Mouse (Mus musculus) erythroblast, embryonic 14.5 days (primary cell): Measurements from ENCODE around the gene Cpsf4. TPM values are rescaled to one million over a fixed set of nuclear protein-coding genes. Genes with fewer than 3 reads are reported as not detected.
"Not testable (repeated sequence)": the region's sequence is repeated elsewhere in the genome, so short reads cannot be mapped to it uniquely, and the experiment has no call there.

Experiments
- H3K27me3 ChIP-seq: 2 replicates; pipeline ENCODE4 v1.6.1; 2012; ENCODE audit warnings: inconsistent platforms; ENCODE audit not compliant: control insufficient read depth
- H3K36me3 ChIP-seq: 2 replicates; pipeline ENCODE4 v1.6.1; 2012; ENCODE audit warnings: mild to moderate bottlenecking, inconsistent platforms; ENCODE audit not compliant: control insufficient read depth
- H3K4me1 ChIP-seq: 2 replicates; pipeline ENCODE4 v1.6.1; 2012; ENCODE audit warnings: inconsistent platforms; ENCODE audit not compliant: control insufficient read depth
- H3K4me3 ChIP-seq: replicated peaks from 2 replicates; pipeline ENCODE3; 2012; ENCODE audit warnings: moderate library complexity, mild to moderate bottlenecking, inconsistent platforms
- H3K9me3 ChIP-seq: 2 replicates; pipeline ENCODE4 v1.6.1; 2012; ENCODE audit warnings: low read length, inconsistent platforms, mixed read lengths; ENCODE audit not compliant: control insufficient read depth
- GATA1 ChIP-seq: IDR thresholded peaks from 2 replicates; pipeline ENCODE4 v1.6.1; 2012; ENCODE audit warnings: low read length, inconsistent platforms, mixed read lengths
- TAL1 ChIP-seq: IDR thresholded peaks from 3 replicates; pipeline ENCODE4 v1.6.1; 2012; ENCODE audit warnings: low read length, inconsistent platforms, mixed read lengths
- polyA plus RNA-seq: library from polyadenylated mRNA; stranded (reverse); fragments of >175 nt; gene quantifications from 2 replicates; pipeline ENCODE4 v1.2.3, GENCODE M21; 2012

The Cpsf4 gene
- polyA plus RNA-seq: 7.8 and 8.9 TPM in 2 replicates

GRCm38 (mm10) chr5:145166536-145167305 is at the start of gene Cpsf4, which contains the start of gene Ptcd1:
Gene Cpsf4, plus strand, starts transcription at chr5:145167213.
Gene Ptcd1, minus strand, starts transcription at chr5:145167108.
- no peaks in the 10 kb centered on the region for H3K27me3 ChIP-seq
- H3K4me1 ChIP-seq: peaks cover 48% of the 10 kb centered on the region
- peaks cover 61% of the 10 kb centered on the region for H3K36me3 ChIP-seq
- no peaks in the 10 kb centered on the region for H3K9me3 ChIP-seq
- TF ChIP-seq GATA1: no peak
- no peak for TF ChIP-seq TAL1
- H3K4me3 ChIP-seq: peak within 1 kb of the TSS; percentile 87

GRCm38 (mm10) chr5:145118005-145118404 is 49.0 kb upstream of the Cpsf4 start:
- Histone ChIP-seq H3K9me3 (peaks cover 4% of the 10 kb centered on the region), H3K4me3 (no peak overlapping the region), H3K27me3 (peaks cover 31% of the 10 kb centered on the region), H3K4me1 (peaks cover 18% of the 10 kb centered on the region), H3K36me3 (peaks cover 13% of the 10 kb centered on the region)
- no peak for TF ChIP-seq GATA1
- TF ChIP-seq TAL1: no peak

GRCm38 (mm10) chr5:145118461-145118860 is 48.6 kb upstream of the Cpsf4 start:
- no peak overlapping the region for H3K4me3 ChIP-seq
- TF ChIP-seq TAL1 (no peak), GATA1 (no peak)
- H3K36me3 ChIP-seq: peaks cover 18% of the 10 kb centered on the region
- H3K27me3 ChIP-seq: peaks cover 31% of the 10 kb centered on the region
- peaks cover 6% of the 10 kb centered on the region for H3K9me3 ChIP-seq
- peaks cover 17% of the 10 kb centered on the region for H3K4me1 ChIP-seq

GRCm38 (mm10) chr5:145119385-145119784 is 47.6 kb upstream of the Cpsf4 start:
- no peak for TF ChIP-seq TAL1
- TF ChIP-seq GATA1: no peak
- Histone ChIP-seq H3K9me3 (peaks cover 7% of the 10 kb centered on the region), H3K27me3 (peaks cover 22% of the 10 kb centered on the region), H3K36me3 (peaks cover 27% of the 10 kb centered on the region), H3K4me1 (peaks cover 8% of the 10 kb centered on the region), H3K4me3 (no peak overlapping the region)

- peaks cover 7% of the 10 kb centered on the region for H3K9me3 ChIP-seq
- peaks cover 9% of the 10 kb centered on the region for H3K27me3 ChIP-seq
- no peak for TF ChIP-seq TAL1
- no peak for TF ChIP-seq GATA1
- no peak overlapping the region for H3K4me3 ChIP-seq
- peaks cover 2% of the 10 kb centered on the region; the same call in 1 of the 2 replicates for H3K4me1 ChIP-seq
- H3K36me3 ChIP-seq: peaks cover 42% of the 10 kb centered on the region
Observed at GRCm38 (mm10) chr5:145120921-145121320, 46.1 kb upstream of the Cpsf4 start.

- TF ChIP-seq GATA1: no peak
- TF ChIP-seq TAL1: no peak
- peaks cover 64% of the 10 kb centered on the region for H3K36me3 ChIP-seq
- H3K9me3 ChIP-seq: peaks cover 9% of the 10 kb centered on the region
- no peak overlapping the region for H3K4me3 ChIP-seq
- H3K27me3 ChIP-seq: no peaks in the 10 kb centered on the region
- peaks cover 2% of the 10 kb centered on the region; the same call in 1 of the 2 replicates for H3K4me1 ChIP-seq
Observed at GRCm38 (mm10) chr5:145123396-145123795, 43.6 kb upstream of the Cpsf4 start.

- H3K36me3 ChIP-seq: peaks cover 92% of the 10 kb centered on the region
- no peaks in the 10 kb centered on the region; the same call in 1 of the 2 replicates for H3K4me1 ChIP-seq
- no peak for TF ChIP-seq GATA1
- TF ChIP-seq TAL1: no peak
- peaks cover 5% of the 10 kb centered on the region; the same call in 1 of the 2 replicates for H3K9me3 ChIP-seq
- no peak overlapping the region for H3K4me3 ChIP-seq
- H3K27me3 ChIP-seq: no peaks in the 10 kb centered on the region
Observed at GRCm38 (mm10) chr5:145126580-145126979, 40.4 kb upstream of the Cpsf4 start.

- H3K27me3 ChIP-seq: no peaks in the 10 kb centered on the region
- TF ChIP-seq TAL1 (no peak), GATA1 (no peak)
- peaks cover 2% of the 10 kb centered on the region; the same call in 1 of the 2 replicates for H3K9me3 ChIP-seq
- H3K36me3 ChIP-seq: peaks cover 97% of the 10 kb centered on the region
- H3K4me3 ChIP-seq: no peak overlapping the region
- no peaks in the 10 kb centered on the region for H3K4me1 ChIP-seq
Observed at GRCm38 (mm10) chr5:145129124-145129523, 37.9 kb upstream of the Cpsf4 start.

- H3K4me1 ChIP-seq, H3K27me3 ChIP-seq, H3K9me3 ChIP-seq, H3K4me3 ChIP-seq: not testable (repeated sequence)
- H3K36me3 ChIP-seq: peaks cover 97% of the 10 kb centered on the region
Observed at GRCm38 (mm10) chr5:145129773-145130172, 37.2 kb upstream of the Cpsf4 start.
